Mouse (Mus musculus): ENCODE measurements around the gene Slc23a3. TPM values are rescaled to one million over a fixed set of nuclear protein-coding genes. Genes with fewer than 3 reads are reported as not detected.
A peak's percentile ranks its signal among the peaks of the same experiment; 100 is the strongest.

Slc23a3 gene
- polyA plus RNA-seq, 1 experiment from 2014 or later: 0.18 TPM

DNA sequence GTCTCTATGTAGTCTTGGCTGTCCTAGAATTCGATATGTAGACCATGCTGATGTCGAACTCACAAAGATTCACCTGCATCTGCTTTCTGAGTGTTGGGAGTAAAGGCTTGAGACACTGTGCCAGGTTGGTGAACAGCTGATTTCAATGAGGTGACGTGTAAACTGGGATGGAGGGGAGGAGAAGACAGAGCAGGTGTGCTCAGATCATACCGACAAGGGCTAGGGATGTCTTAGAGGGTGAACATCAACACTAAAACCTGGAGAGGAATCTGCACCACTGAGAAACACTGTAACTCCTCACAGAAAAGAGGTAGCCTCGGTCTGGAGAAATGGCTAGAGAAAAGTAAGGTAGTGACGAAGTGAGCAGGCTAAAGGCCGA, 34.4 kb upstream of the Slc23a3 start:
- ATAC-seq (replicated peaks; ENCODE audit: insufficient number of reproducible peaks, low FRiP score, low TSS enrichment, low read depth): peak; percentile 17; the same call in 1 of the 2 replicates
- no peaks in the 10 kb centered on the region for H3K9me3 ChIP-seq (replicated peaks; ENCODE audit: control insufficient read depth, low read length)
- peak overlapping the region; percentile 63 for H3K4me3 ChIP-seq (ENCODE audit: low read depth, low read length)
- WGBS: 13% methylated on average over 7 of the region's 7 CpGs
- DNase-seq (ENCODE audit: low spot score): no peak
- peaks cover 3% of the 10 kb centered on the region; the same call in 1 of the 2 replicates for H3K36me3 ChIP-seq (replicated peaks; ENCODE audit: control insufficient read depth, insufficient read depth, low read depth, low read length)
- H3K27me3 ChIP-seq (ENCODE audit: control insufficient read depth, insufficient read depth, low read length): no peaks in the 10 kb centered on the region
- peak overlapping the region; percentile 41 for H3K4me2 ChIP-seq (ENCODE audit: low read depth, low read length)
- peak overlapping the region; percentile 27 for H3K9ac ChIP-seq (replicated peaks; ENCODE audit: low read length)
- H3K4me1 ChIP-seq (ENCODE audit: control insufficient read depth, insufficient read depth, low read length): peaks cover 3% of the 10 kb centered on the region; the same call in 1 of the 2 replicates
- no peak overlapping the region for H3K27ac ChIP-seq (replicated peaks; ENCODE audit: low read depth, low read length)

DNA sequence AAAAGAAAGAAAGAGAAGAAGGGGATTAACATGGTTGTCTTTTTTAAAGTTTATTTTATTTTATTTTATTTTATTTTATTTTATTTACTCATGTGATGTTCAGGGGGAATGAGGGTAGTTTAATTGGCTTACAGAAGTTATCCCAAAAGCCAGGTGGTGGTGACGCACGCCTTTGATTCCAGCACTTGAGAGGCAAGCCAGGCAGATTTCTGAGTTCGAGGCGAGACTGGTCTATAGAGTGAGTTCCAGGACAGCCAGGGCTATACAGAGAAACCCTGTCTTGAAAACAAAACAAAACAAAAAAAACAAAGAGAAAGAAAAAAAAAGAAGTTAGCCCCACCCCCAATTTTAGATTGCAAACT, 26.5 kb upstream of the Slc23a3 start:
- no peak overlapping the region for H3K4me3 ChIP-seq (ENCODE audit: low read depth, low read length)
- WGBS: 83% methylated on average over 4 of the region's 4 CpGs
- H3K9me3 ChIP-seq (replicated peaks; ENCODE audit: control insufficient read depth, low read length): no peaks in the 10 kb centered on the region

DNA sequence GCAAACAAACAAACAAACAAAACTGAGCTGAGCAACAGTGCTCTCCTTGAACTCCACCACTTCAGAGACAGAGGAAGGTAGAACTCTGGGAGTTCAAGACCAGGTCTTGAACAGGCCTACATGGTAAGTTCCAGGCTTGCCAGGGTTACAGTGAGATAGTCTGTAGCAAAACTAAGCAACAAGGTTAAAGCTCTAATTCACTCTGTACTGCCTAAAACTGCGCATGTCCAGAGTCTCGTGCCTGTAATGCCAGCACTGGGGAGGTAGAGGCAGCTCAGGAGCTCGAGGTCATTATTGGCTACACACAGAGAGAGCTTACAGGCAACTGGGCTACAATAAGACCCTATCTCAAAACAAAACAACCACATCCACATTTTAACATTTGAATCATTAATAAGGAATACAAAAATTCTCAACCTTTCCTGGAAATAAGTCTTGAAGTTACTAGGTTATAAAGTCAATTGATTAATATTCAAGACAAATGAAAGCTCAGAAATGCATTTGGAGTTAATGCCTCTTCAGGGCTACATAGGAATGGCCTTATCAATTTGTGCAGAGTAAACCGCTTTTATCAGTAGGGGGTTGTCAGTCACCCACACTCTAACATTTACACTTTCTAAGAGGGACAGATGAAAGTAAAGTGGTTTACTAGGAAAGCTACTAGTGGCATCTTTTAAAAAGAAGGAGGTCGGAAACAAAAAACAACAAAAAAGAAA, 26.0 kb upstream of the Slc23a3 start:
- H3K36me3 ChIP-seq (replicated peaks; ENCODE audit: control insufficient read depth, insufficient read depth, low read depth, low read length): no peaks in the 10 kb centered on the region
- no peak overlapping the region for H3K27ac ChIP-seq (replicated peaks; ENCODE audit: low read depth, low read length)
- no peak overlapping the region for H3K9ac ChIP-seq (replicated peaks; ENCODE audit: low read length)
- 75% methylated on average over 5 of the region's 5 CpGs for WGBS
- no peaks in the 10 kb centered on the region for H3K4me1 ChIP-seq (ENCODE audit: control insufficient read depth, insufficient read depth, low read length)
- no peak overlapping the region for H3K4me3 ChIP-seq (ENCODE audit: low read depth, low read length)
- no peak overlapping the region for H3K4me2 ChIP-seq (ENCODE audit: low read depth, low read length)
- no peak for ATAC-seq (replicated peaks; ENCODE audit: insufficient number of reproducible peaks, low FRiP score, low TSS enrichment, low read depth)
- no peaks in the 10 kb centered on the region for H3K27me3 ChIP-seq (ENCODE audit: control insufficient read depth, insufficient read depth, low read length)
- H3K9me3 ChIP-seq (replicated peaks; ENCODE audit: control insufficient read depth, low read length): no peaks in the 10 kb centered on the region
- DNase-seq (ENCODE audit: low spot score): no peak

More for the DNA sequence above, 26.5 kb upstream of the Slc23a3 start:
- no peak overlapping the region for H3K27ac ChIP-seq (replicated peaks; ENCODE audit: low read depth, low read length)
- no peaks in the 10 kb centered on the region for H3K27me3 ChIP-seq (ENCODE audit: control insufficient read depth, insufficient read depth, low read length)
- no peak overlapping the region for H3K4me2 ChIP-seq (ENCODE audit: low read depth, low read length)
- H3K9ac ChIP-seq (replicated peaks; ENCODE audit: low read length): no peak overlapping the region
- no peak for DNase-seq (ENCODE audit: low spot score)
- ATAC-seq (replicated peaks; ENCODE audit: insufficient number of reproducible peaks, low FRiP score, low TSS enrichment, low read depth): no peak
- no peaks in the 10 kb centered on the region for H3K36me3 ChIP-seq (replicated peaks; ENCODE audit: control insufficient read depth, insufficient read depth, low read depth, low read length)
- no peaks in the 10 kb centered on the region for H3K4me1 ChIP-seq (ENCODE audit: control insufficient read depth, insufficient read depth, low read length)

DNA sequence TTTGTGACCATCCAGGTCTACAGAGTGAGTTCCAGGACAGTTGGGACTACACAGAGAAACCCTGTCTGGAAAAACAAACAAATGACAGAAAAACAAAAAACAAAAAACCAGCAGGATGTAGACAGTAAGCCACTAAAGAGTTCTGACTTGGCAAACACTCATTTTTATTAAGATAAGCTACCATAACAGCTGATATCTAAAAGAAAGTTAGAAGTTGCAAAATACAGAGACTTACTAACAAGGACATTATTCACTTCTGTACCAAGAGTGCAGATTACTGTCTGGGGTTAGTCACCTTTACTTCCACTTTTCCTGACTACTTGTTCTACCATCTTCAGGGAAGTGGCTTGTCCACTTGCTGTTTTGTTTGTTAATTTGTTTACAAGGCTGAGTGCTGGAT, 25.3 kb upstream of the Slc23a3 start:
- no peaks in the 10 kb centered on the region for H3K36me3 ChIP-seq (replicated peaks; ENCODE audit: control insufficient read depth, insufficient read depth, low read depth, low read length)
- no peak for ATAC-seq (replicated peaks; ENCODE audit: insufficient number of reproducible peaks, low FRiP score, low TSS enrichment, low read depth)

DNA sequence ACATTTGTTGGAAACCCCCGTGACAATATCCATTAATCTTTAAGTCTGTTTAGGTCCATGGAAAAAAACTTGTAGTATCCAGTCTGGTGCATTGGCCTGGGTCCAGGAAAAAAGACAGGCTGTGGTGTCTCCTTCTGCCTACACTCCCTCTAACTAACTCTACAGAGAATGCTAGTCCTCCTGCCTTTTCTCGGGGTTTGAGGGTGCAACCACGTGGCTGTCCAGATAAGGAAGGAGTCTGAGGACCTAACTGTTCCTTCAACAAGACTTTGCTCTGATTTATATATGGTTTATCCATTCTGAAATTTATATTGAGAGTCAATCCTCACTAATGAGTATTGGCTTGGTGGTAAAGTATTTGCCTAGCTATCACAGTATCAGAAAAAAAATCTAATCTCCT, 22.1 kb upstream of the Slc23a3 start:
- Histone ChIP-seq H3K27ac (replicated peaks; ENCODE audit: low read depth, low read length) (no peak overlapping the region), H3K9ac (replicated peaks; ENCODE audit: low read length) (no peak overlapping the region), H3K36me3 (replicated peaks; ENCODE audit: control insufficient read depth, insufficient read depth, low read depth, low read length) (no peaks in the 10 kb centered on the region), H3K9me3 (replicated peaks; ENCODE audit: control insufficient read depth, low read length) (no peaks in the 10 kb centered on the region), H3K4me1 (ENCODE audit: control insufficient read depth, insufficient read depth, low read length) (no peaks in the 10 kb centered on the region), H3K4me3 (ENCODE audit: low read depth, low read length) (no peak overlapping the region), H3K27me3 (ENCODE audit: control insufficient read depth, insufficient read depth, low read length) (no peaks in the 10 kb centered on the region), H3K4me2 (ENCODE audit: low read depth, low read length) (no peak overlapping the region)
- DNase-seq (ENCODE audit: low spot score): no peak
- 75% methylated on average over 3 of the region's 3 CpGs for WGBS
- ATAC-seq (replicated peaks; ENCODE audit: insufficient number of reproducible peaks, low FRiP score, low TSS enrichment, low read depth): no peak

More for the DNA sequence above, 25.3 kb upstream of the Slc23a3 start:
- Histone ChIP-seq H3K4me3 (ENCODE audit: low read depth, low read length) (no peak overlapping the region), H3K4me2 (ENCODE audit: low read depth, low read length) (no peak overlapping the region), H3K9me3 (replicated peaks; ENCODE audit: control insufficient read depth, low read length) (no peaks in the 10 kb centered on the region), H3K27me3 (ENCODE audit: control insufficient read depth, insufficient read depth, low read length) (no peaks in the 10 kb centered on the region), H3K27ac (replicated peaks; ENCODE audit: low read depth, low read length) (no peak overlapping the region), H3K9ac (replicated peaks; ENCODE audit: low read length) (no peak overlapping the region), H3K4me1 (ENCODE audit: control insufficient read depth, insufficient read depth, low read length) (no peaks in the 10 kb centered on the region)
- no peak for DNase-seq (ENCODE audit: low spot score)

DNA sequence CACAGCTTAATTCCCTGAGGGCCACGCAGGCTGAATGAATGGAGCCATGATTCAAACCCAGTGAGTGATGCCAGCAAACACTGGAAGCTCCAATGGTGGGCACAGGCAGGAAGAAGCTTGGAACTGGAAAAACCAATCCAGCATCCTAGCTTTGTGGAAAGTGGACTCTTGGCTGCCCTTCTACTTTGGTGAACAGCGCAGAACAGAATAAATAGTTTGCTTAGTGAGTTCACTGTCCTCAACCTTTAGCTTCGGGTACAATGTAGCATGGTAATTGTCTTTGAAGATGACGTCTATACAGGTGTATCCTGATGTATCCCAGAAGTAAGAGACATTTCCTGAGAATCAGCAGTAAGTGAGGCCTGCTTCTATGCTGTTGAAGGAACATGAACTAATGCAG, 15.0 kb upstream of the Slc23a3 start:
- no peaks in the 10 kb centered on the region for H3K27me3 ChIP-seq (ENCODE audit: control insufficient read depth, insufficient read depth, low read length)
- no peaks in the 10 kb centered on the region for H3K4me1 ChIP-seq (ENCODE audit: control insufficient read depth, insufficient read depth, low read length)
- no peak overlapping the region for H3K27ac ChIP-seq (replicated peaks; ENCODE audit: low read depth, low read length)
- no peak overlapping the region for H3K4me2 ChIP-seq (ENCODE audit: low read depth, low read length)
- peaks cover 13% of the 10 kb centered on the region for H3K36me3 ChIP-seq (replicated peaks; ENCODE audit: control insufficient read depth, insufficient read depth, low read depth, low read length)
- no peak overlapping the region for H3K9ac ChIP-seq (replicated peaks; ENCODE audit: low read length)
- no peak overlapping the region for H3K4me3 ChIP-seq (ENCODE audit: low read depth, low read length)
- no peaks in the 10 kb centered on the region for H3K9me3 ChIP-seq (replicated peaks; ENCODE audit: control insufficient read depth, low read length)
- DNase-seq (ENCODE audit: low spot score): no peak
- WGBS: 91% methylated on average over 4 of the region's 4 CpGs
- ATAC-seq (replicated peaks; ENCODE audit: insufficient number of reproducible peaks, low FRiP score, low TSS enrichment, low read depth): no peak

DNA sequence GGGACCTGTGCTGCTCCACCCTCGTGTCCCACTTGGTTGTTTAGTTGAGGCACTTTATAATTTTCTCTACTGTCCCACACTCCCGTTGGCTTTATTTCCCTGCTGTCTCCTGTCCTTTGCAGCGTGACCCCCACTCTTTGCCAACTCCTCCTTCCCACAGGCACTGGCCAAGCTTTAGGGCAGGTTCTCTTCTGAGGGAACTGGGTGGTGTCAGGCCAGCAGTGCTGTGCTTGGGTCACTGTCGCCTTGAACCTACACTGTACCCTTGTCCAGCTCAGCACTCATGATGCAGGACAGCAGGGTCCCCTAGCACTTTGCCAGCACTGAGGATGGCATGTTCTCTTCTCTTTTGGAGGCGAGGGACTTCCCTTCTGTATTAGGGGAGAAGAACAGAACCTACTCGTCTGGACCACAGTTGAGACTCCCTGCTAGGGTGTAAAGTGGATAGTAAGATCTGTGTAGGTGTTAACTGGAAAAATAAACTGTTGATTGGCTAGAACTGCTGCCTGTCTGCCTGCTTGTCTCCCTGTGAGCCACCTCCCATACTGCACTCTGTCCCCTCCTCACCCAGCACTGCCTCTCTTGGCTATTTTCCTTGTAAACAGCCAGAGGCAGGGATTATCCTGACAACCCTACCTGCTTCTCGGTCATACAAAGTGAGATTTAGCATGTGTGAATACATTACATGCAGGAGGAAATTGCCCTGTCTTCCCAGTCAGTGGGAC, 13.9 kb upstream of the Slc23a3 start:
- H3K4me3 ChIP-seq (ENCODE audit: low read depth, low read length): no peak overlapping the region
- no peak for ATAC-seq (replicated peaks; ENCODE audit: insufficient number of reproducible peaks, low FRiP score, low TSS enrichment, low read depth)
- WGBS: 78% methylated on average over 7 of the region's 7 CpGs
- no peak overlapping the region for H3K9ac ChIP-seq (replicated peaks; ENCODE audit: low read length)
- H3K9me3 ChIP-seq (replicated peaks; ENCODE audit: control insufficient read depth, low read length): no peaks in the 10 kb centered on the region
- no peaks in the 10 kb centered on the region for H3K27me3 ChIP-seq (ENCODE audit: control insufficient read depth, insufficient read depth, low read length)
- H3K36me3 ChIP-seq (replicated peaks; ENCODE audit: control insufficient read depth, insufficient read depth, low read depth, low read length): peaks cover 13% of the 10 kb centered on the region
- H3K4me2 ChIP-seq (ENCODE audit: low read depth, low read length): no peak overlapping the region
- DNase-seq (ENCODE audit: low spot score): no peak
- no peaks in the 10 kb centered on the region for H3K4me1 ChIP-seq (ENCODE audit: control insufficient read depth, insufficient read depth, low read length)
- no peak overlapping the region for H3K27ac ChIP-seq (replicated peaks; ENCODE audit: low read depth, low read length)

DNA sequence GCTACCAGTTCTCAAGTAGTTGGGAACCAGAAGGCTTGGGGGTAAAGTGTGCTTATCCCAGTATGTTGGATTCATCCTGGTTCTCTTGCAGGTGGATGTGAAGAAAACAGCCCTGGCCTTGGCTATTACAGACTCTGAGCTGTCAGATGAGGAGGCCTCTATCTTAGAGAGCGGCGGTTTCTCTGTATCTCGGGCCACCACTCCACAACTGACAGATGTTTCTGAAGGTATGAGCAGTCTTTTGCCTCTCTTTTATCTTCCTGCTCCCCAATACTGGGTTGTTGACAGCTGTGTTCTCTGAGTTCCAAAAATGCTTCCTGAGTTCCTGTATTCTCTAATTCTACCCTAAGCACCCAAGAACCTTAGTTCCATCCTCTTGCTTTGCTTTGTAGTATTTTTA, 11.9 kb upstream of the Slc23a3 start:
- H3K27ac ChIP-seq (replicated peaks; ENCODE audit: low read depth, low read length): no peak overlapping the region
- H3K9ac ChIP-seq (replicated peaks; ENCODE audit: low read length): no peak overlapping the region
- 93% methylated on average over 3 of the region's 3 CpGs for WGBS
- H3K27me3 ChIP-seq (ENCODE audit: control insufficient read depth, insufficient read depth, low read length): no peaks in the 10 kb centered on the region
- no peak for DNase-seq (ENCODE audit: low spot score)
- no peak overlapping the region for H3K4me3 ChIP-seq (ENCODE audit: low read depth, low read length)
- no peaks in the 10 kb centered on the region for H3K4me1 ChIP-seq (ENCODE audit: control insufficient read depth, insufficient read depth, low read length)
- H3K36me3 ChIP-seq (replicated peaks; ENCODE audit: control insufficient read depth, insufficient read depth, low read depth, low read length): peaks cover 13% of the 10 kb centered on the region
- H3K9me3 ChIP-seq (replicated peaks; ENCODE audit: control insufficient read depth, low read length): no peaks in the 10 kb centered on the region
- H3K4me2 ChIP-seq (ENCODE audit: low read depth, low read length): no peak overlapping the region
- ATAC-seq (replicated peaks; ENCODE audit: insufficient number of reproducible peaks, low FRiP score, low TSS enrichment, low read depth): no peak

Measured in embryonic facial prominence, embryonic 11.5 days (tissue).